Mouse (Mus musculus) urinary bladder, postnatal 10 days (tissue): ENCODE measurements around the gene Plekhg5.
A peak's percentile ranks its signal among the peaks of the same experiment; 100 is the strongest.

Source experiments
- DNase-seq: peaks from one replicate; pipeline ENCODE4 v3.0.0; 2022; ENCODE audit warnings: low spot score

The Plekhg5 gene

DNA sequence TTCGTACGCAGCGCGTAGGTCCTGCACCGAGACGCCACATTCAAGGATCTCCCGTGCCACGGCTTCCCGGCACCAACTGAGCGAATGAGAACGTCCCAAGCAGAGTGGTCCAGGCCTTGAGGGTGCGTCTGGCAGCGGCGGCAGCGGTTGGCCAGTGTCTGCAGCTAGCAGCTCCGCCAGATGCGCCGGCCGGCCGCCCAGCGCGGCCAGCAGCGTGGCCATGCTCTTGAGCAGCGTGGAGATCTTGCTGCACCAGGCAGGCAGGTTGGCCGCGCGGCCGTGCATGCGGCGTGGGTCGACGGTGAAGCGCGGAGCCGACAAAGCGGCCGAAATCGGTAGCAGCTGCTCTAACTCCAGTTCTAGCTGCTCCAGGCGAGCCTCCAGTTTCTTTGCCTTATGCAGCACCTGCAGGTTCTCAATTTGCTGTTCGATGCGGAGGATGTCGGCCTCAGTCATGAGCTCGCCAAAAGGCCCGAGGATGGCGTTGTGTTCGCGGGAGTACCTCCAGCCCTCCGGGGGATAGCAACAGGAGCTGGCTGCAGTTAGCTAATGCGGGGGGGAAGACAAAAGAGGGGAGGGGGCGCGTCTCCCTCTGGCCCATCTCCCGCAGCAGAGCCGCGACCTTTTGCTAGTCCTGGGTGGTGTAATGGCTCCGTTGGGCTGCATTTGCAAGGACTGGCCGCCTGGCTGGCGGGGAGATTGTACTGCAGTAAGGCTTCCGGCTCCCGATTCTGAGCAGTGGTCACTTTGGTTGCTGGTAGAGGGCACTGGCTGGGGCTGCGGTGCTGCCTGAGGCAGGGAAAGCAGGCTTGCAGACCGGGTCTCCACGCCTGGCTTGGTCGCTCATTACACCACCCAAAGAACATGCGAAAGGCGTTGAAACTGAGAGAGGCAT lies 54.0 kb downstream of the Plekhg5 start:
- DNase-seq = no peak

DNA sequence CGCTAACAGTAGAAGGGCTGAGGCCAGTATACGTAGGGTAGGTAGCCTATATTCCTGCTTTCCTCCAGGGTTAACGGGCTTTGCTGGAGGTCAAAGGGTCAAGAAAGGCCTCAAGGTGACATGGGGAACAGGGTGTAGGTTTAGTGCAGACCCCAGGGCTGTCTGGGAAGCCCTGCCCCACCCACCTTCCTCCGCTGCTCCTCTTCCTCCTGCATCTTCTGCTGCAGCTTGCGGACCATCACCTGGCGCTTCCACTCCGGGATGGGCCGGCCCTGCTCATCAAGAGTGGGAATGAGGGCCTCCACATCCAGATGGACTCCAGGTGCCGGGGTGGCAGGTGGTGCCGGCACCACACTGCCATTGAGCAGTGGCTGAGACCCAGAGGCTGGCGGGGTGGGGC lies 55.6 kb downstream of the Plekhg5 start:
- DNase-seq = no peak

DNA sequence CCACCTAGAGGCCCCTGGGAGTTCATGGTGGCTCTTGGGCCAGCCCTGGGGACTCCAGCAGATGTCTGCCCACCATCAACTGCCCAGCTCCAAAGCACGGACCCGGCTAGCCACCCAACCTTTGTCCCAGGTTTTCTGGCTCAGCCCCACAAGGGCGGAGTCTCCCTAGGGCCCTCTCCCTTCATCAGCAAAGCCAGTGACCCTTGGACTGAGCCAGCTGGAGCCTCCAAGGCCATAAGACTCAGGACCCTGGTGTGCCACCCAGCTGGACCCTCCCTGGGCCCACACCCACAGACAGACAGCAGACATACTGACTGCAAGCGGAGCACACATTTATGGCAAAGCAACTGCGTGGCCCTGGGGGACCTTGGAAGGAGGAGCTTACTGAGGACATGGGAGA lies 56.5 kb downstream of the Plekhg5 start:
- no peak for DNase-seq

GRCm38 (mm10) chr4:152129395-152129930 lies 57.2 kb downstream of the Plekhg5 start:
- no peak for DNase-seq

DNA sequence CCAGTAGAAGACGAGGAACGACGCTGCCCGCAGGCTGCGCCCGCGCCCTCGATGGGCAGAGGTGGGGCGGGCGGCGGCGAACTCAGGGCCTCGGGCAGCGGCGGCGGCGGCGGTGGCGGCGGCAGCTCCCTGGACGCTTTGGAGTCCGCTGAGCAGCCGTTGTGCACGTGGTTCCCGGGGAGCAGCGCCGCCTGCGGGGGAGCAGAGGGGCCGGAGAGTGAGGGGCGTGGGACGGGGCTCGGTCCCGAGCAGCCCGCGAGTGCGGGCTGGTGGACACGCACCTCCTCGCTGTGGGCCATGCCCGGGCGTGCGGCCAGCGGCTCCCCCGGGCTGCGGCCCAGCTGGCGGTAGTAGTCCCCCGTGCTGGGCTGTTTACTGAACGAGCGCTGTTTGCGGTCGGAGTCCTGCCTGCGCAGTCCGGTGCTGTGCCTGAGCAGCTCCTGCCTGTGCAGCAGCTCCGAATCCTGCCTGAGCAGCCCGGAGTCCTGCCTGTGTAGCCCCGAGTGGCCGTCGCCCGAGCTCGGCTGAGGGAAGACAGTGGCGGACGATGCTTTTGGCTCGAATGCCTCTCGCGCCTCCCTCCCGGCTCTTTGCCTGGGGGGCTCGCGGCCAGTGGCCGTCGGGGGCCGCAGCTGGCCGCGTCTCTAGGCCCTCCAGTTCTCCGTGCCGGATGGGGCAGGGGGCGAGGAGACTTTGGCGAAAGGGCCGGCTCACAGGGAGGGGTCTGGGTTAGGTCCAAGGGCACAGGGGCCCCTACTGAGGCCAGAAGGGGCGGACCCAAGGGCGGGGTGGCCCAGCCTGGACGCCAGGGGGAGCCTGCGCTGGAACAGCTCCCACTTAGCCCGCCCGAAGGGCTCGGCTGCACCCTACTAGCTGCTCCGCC lies 58.7 kb downstream of the Plekhg5 start:
- DNase-seq = no peak

- DNase-seq = no peak
Measured at GRCm38 (mm10) chr4:152131809-152132771, 59.8 kb downstream of the Plekhg5 start.

DNA sequence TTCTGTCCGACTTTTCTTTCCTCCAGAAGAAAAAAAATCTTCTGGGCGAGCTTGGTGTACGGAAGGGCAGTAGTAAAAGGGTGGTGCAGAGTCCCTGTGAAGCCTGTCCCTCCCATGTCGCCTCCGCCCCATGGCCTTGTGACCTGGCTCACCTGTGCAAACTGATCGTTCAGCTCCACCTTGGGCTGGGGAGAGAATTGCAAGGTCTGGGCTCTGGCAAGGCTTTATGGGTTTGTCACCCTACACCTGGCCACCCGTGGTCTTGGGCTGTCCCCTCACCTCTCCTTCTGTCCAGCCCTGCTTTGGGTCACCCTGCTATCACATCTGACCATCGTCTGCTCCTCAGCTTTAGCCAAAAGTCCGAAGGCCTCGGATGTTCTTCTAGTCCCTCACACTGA lies 60.5 kb downstream of the Plekhg5 start:
- DNase-seq = no peak

- no peak for DNase-seq
Measured at GRCm38 (mm10) chr4:152133213-152133612, 60.9 kb downstream of the Plekhg5 start.

- no peak for DNase-seq
Measured at GRCm38 (mm10) chr4:152134507-152134906, 62.2 kb downstream of the Plekhg5 start.

DNA sequence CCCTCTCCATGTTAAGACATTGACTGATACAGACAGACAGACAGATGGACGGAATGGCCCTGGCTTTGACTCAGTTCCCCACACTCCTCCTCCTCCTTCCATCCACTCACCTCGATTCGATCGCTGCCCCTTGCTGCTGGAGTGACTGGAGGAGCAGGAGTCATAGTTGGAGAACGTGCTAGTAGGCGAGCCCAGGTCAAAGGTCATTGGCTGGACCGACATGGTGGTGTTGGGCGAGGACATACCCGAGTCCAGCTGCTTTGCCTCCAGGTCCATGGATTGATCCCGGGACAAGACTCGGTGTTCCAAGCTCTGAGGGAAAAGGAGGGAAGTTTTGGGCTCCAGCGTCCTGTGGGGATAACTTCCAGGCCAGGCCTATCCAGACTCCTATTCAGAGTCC lies 63.1 kb downstream of the Plekhg5 start:
- DNase-seq = no peak

GRCm38 (mm10) chr4:152136112-152136875 lies 64.0 kb downstream of the Plekhg5 start:
- DNase-seq = no peak

- no peak for DNase-seq
Measured at GRCm38 (mm10) chr4:152136876-152137250, 64.6 kb downstream of the Plekhg5 start.

GRCm38 (mm10) chr4:152138497-152139260 lies 66.4 kb downstream of the Plekhg5 start:
- peak; percentile 63 for DNase-seq

- DNase-seq = no peak
Measured at GRCm38 (mm10) chr4:152140441-152140840, 68.1 kb downstream of the Plekhg5 start.

DNA sequence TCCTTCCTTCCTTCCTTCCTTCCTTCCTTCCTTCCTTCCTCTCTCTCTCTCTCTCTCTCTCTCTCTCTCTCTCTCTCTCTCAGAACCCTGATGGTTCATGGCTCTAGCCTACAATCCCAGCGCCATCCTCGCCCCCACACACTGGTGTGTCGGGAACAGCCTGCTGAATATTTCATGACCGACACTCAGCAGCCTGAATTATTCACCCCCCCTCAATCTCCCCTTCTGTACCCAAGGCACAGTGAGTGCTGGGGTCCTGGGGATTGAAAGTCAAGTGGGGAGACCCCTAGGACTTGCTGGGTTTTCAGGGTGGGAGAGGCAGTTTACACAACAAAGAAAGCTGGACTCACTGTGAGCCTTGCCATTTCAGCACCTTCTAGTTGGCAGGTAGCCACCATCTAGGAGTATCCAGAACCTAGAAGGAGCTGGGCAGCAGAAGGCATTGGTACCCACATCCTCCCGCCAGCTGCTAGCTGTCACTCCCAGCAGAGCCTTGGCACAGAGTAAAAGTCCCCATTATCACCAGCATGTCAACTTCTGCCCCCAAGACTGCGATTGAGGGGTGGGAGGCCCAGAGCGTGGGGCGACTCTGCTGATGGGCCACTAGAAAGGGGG lies 69.3 kb downstream of the Plekhg5 start:
- DNase-seq = no peak

DNA sequence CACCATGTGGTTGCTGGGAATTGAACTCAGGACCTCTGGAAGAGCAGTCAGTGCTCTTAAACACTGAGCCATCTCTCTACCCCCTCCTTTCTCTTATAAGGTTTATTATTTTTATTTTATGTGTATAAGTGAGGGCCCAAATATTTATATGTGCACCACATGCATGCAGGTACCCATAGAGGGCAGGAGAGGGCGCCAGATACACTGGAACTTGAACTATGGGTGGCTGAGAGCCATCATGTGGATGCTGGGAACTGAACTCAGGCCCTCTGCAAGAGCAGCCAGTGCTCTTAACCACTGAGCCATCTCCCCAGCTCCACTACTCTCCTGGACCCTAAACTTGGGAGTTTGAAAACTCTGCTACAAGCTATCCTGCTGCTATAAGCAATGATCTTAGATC lies 71.3 kb downstream of the Plekhg5 start:
- DNase-seq = no peak

DNA sequence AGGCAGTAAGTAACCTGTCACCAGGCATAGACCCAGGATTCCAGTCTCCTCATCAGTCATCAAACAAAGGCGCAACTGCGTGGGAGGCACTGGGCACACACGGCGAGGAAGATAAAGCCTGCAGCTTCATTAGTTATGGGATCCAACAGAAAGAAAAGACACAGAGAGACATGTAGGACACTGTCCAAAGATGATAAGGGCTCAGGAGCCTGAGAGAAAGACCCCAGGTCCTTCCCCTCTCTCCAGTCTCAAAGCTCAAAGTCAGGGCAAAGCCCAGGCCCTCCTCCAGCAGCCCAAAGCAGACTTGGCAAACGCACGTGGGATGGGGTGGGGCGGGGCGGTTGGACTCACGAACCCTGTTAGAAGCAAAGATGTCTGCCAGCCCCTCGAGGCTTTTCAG lies 73.2 kb downstream of the Plekhg5 start:
- no peak for DNase-seq

- no peak for DNase-seq
Measured at GRCm38 (mm10) chr4:152146033-152146827, 73.9 kb downstream of the Plekhg5 start.

GRCm38 (mm10) chr4:152150546-152150945 lies 78.2 kb downstream of the Plekhg5 start:
- no peak for DNase-seq
